Mouse (Mus musculus) intestine, embryonic 14.5 days (tissue): ENCODE results near the gene Slc25a38. TPM values are rescaled to one million over a fixed set of nuclear protein-coding genes. Genes with fewer than 3 reads are reported as not detected.
A peak's percentile ranks its signal among the peaks of the same experiment; 100 is the strongest.

Source experiments
- ATAC-seq: fragments of 200-750 bp; cut with Nextera tagmentation; replicated peaks from 2 replicates; pipeline ENCODE4 v1.8.0; 2017; ENCODE audit warnings: low read depth, moderate number of reproducible peaks, moderate TSS enrichment, moderate library complexity; ENCODE audit not compliant: low FRiP score, low TSS enrichment
- DNase-seq: peaks from one replicate; pipeline ENCODE4 v3.0.0-alpha.2; 2018; ENCODE audit warnings: low spot score
- H3K27ac ChIP-seq: fragments of 300-500 bp; sonication (generic); 2 replicates; pipeline ENCODE4 v1.5.1; 2014; ENCODE audit warnings: low read depth, mild to moderate bottlenecking, control low read depth
- H3K27me3 ChIP-seq: fragments of 300-500 bp; sonication (generic); replicated peaks from 2 replicates; pipeline ENCODE4 v1.6.1; 2014; ENCODE audit warnings: low read length, control low read depth; ENCODE audit not compliant: control insufficient read depth, insufficient read depth
- H3K36me3 ChIP-seq: fragments of 300-500 bp; sonication (generic); 2 replicates; pipeline ENCODE4 v1.6.1; 2014; ENCODE audit warnings: low read length, control low read depth; ENCODE audit not compliant: control insufficient read depth, insufficient read depth
- H3K4me1 ChIP-seq: fragments of 300-500 bp; sonication (generic); replicated peaks from 2 replicates; pipeline ENCODE4 v1.6.1; 2014; ENCODE audit warnings: low read length, control low read depth, mixed read lengths; ENCODE audit not compliant: control insufficient read depth, insufficient read depth
- H3K4me2 ChIP-seq: fragments of 300-500 bp; sonication (generic); 2 replicates; pipeline ENCODE4 v1.6.1; 2014; ENCODE audit warnings: low read length
- H3K4me3 ChIP-seq: fragments of 300-500 bp; sonication (generic); 2 replicates; pipeline ENCODE4 v1.5.1; 2014; ENCODE audit warnings: low read depth, low read length, control low read depth, mixed read lengths
- H3K9ac ChIP-seq: fragments of 300-500 bp; sonication (generic); 2 replicates; pipeline ENCODE4 v1.6.1; 2014; ENCODE audit warnings: mild to moderate bottlenecking, low read length
- H3K9me3 ChIP-seq: fragments of 300-500 bp; sonication (generic); 2 replicates; pipeline ENCODE4 v1.6.1; 2016; ENCODE audit warnings: low read length, control low read depth; ENCODE audit not compliant: control insufficient read depth
- WGBS: fragments of 180-500 bp; shearing (Covaris S2); extraction: QIAGEN DNeasy Blood & Tissue Kit; methylation state at CpG from one replicate; pipeline ENCODE4 v1.1.7; 2014; 5-methylcytosine and 5-hydroxymethylcytosine counted together
- polyA plus RNA-seq: library from polyadenylated mRNA; unstranded; fragments of >200 nt; fragmentation: Nextera tagmentation; extraction: Ambion mirVana; gene quantifications from 2 replicates; pipeline ENCODE4 v1.2.1, GENCODE M21; 2014

Slc25a38 gene
- polyA plus RNA-seq, 1 experiment from 2014 or later, result 25.8 TPM

GRCm38 (mm10) chr9:120111156-120111945 is 1.2 kb downstream of the Slc25a38 start:
- H3K36me3 ChIP-seq, result no peaks in the 10 kb centered on the region
- H3K4me3 ChIP-seq, result peak overlapping the region; percentile 58
- DNase-seq (peak; percentile 50), ATAC-seq (no peak)
- H3K27ac ChIP-seq, result peak overlapping the region; percentile 91; the same call in 1 of the 2 replicates
- no peaks in the 10 kb centered on the region for H3K27me3 ChIP-seq
- H3K4me1 ChIP-seq, result peaks cover 6% of the 10 kb centered on the region; the same call in 1 of the 2 replicates
- H3K9me3 ChIP-seq, result no peaks in the 10 kb centered on the region
- WGBS, result 75% methylated on average over 15 of the region's 15 CpGs
- H3K4me2 ChIP-seq, result peak overlapping the region; percentile 76
- peak overlapping the region; percentile 37; the same call in 1 of the 2 replicates for H3K9ac ChIP-seq

GRCm38 (mm10) chr9:120112472-120112871 is 2.3 kb downstream of the Slc25a38 start:
- DNase-seq (no peak), ATAC-seq (no peak)
- Histone ChIP-seq H3K36me3 (0 out of 2 replicates have a peak, but pooled peaks cover 2% of the 10 kb centered on the region), H3K9me3 (no peaks in the 10 kb centered on the region), H3K27ac (no peak overlapping the region), H3K4me1 (peaks cover 6% of the 10 kb centered on the region; the same call in 1 of the 2 replicates), H3K4me3 (no peak overlapping the region), H3K4me2 (no peak overlapping the region), H3K27me3 (no peaks in the 10 kb centered on the region), H3K9ac (no peak overlapping the region)
- 91% methylated on average over 6 of the region's 6 CpGs for WGBS

DNA sequence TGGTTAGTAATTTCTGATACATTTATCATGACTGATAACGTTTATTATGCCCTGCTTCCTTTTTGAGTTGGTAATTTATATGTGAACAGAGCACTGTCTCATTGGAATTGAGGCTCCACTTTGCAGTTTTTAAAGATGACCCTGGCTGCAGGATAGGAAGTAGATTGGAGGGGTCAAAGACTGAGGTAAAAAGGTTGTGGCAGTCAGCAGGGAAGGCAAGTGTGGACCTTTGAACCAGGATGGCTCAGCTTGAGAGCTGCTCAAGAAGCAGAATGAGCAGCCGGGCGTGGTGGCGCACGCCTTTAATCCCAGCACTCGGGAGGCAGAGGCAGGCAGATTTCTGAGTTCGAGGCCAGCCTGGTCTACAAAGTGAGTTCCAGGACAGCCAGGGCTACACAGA is 3.3 kb downstream of the Slc25a38 start:
- H3K4me1 ChIP-seq, result peaks cover 6% of the 10 kb centered on the region; the same call in 1 of the 2 replicates
- 93% methylated on average over 6 of the region's 7 CpGs for WGBS
- no peak for DNase-seq
- no peak overlapping the region for H3K9ac ChIP-seq
- H3K4me3 ChIP-seq, result no peak overlapping the region
- no peak overlapping the region for H3K4me2 ChIP-seq
- ATAC-seq, result no peak
- H3K27me3 ChIP-seq, result no peaks in the 10 kb centered on the region
- H3K27ac ChIP-seq, result no peak overlapping the region
- H3K36me3 ChIP-seq, result peaks cover 12% of the 10 kb centered on the region; the same call in 1 of the 2 replicates
- no peaks in the 10 kb centered on the region for H3K9me3 ChIP-seq

GRCm38 (mm10) chr9:120114051-120114788 is 4.0 kb downstream of the Slc25a38 start:
- no peak overlapping the region for H3K4me2 ChIP-seq
- H3K9me3 ChIP-seq, result no peaks in the 10 kb centered on the region
- DNase-seq, result no peak
- no peak for ATAC-seq
- peaks cover 17% of the 10 kb centered on the region for H3K36me3 ChIP-seq
- 89% methylated on average over 17 of the region's 17 CpGs for WGBS
- H3K9ac ChIP-seq, result no peak overlapping the region
- no peak overlapping the region for H3K4me3 ChIP-seq
- no peak overlapping the region for H3K27ac ChIP-seq
- H3K4me1 ChIP-seq, result peaks cover 6% of the 10 kb centered on the region; the same call in 1 of the 2 replicates
- no peaks in the 10 kb centered on the region for H3K27me3 ChIP-seq

DNA sequence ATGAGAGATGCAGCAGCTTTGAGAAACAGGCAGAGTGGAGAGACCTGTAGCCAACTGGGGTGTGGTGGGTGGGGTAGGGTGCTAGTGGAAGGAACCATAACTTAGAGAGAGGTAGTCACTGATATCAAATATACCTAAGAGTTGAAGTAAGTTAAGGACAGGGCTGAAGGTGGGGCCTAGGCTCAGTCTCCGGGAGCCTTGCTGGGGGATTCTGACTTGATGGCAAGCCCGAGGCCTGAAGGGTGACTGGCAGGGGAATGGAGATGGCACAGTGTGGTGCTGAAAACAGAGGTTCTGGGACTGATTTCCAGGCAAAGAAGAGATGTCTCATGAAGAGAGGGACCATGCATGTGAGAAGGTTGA is 4.6 kb downstream of the Slc25a38 start:
- no peak overlapping the region for H3K27ac ChIP-seq
- H3K9me3 ChIP-seq, result no peaks in the 10 kb centered on the region
- H3K4me1 ChIP-seq, result peaks cover 6% of the 10 kb centered on the region; the same call in 1 of the 2 replicates
- ATAC-seq, result no peak
- H3K4me3 ChIP-seq, result no peak overlapping the region
- peaks cover 22% of the 10 kb centered on the region for H3K36me3 ChIP-seq
- no peak for DNase-seq
- WGBS, result 91% methylated on average over 2 of the region's 2 CpGs
- H3K4me2 ChIP-seq, result no peak overlapping the region
- no peak overlapping the region for H3K9ac ChIP-seq
- H3K27me3 ChIP-seq, result no peaks in the 10 kb centered on the region

- no peak overlapping the region for H3K27ac ChIP-seq
- no peaks in the 10 kb centered on the region for H3K9me3 ChIP-seq
- H3K9ac ChIP-seq, result no peak overlapping the region
- H3K27me3 ChIP-seq, result no peaks in the 10 kb centered on the region
- DNase-seq, result no peak
- H3K4me2 ChIP-seq, result no peak overlapping the region
- ATAC-seq, result no peak
- WGBS, result 75% methylated on average over 5 of the region's 5 CpGs
- H3K36me3 ChIP-seq, result peaks cover 28% of the 10 kb centered on the region
- peaks cover 6% of the 10 kb centered on the region; the same call in 1 of the 2 replicates for H3K4me1 ChIP-seq
- H3K4me3 ChIP-seq, result no peak overlapping the region
Observed at GRCm38 (mm10) chr9:120115580-120115979, 5.4 kb downstream of the Slc25a38 start.

- no peaks in the 10 kb centered on the region for H3K9me3 ChIP-seq
- no peak overlapping the region for H3K4me3 ChIP-seq
- H3K36me3 ChIP-seq, result peaks cover 34% of the 10 kb centered on the region
- no peak overlapping the region for H3K9ac ChIP-seq
- H3K27ac ChIP-seq, result no peak overlapping the region
- DNase-seq (no peak), ATAC-seq (0 out of 2 replicates have a peak, but pooled peaks have one; percentile 38)
- H3K4me1 ChIP-seq, result peaks cover 2% of the 10 kb centered on the region; the same call in 1 of the 2 replicates
- H3K27me3 ChIP-seq, result no peaks in the 10 kb centered on the region
- H3K4me2 ChIP-seq, result no peak overlapping the region
- 86% methylated on average over 8 of the region's 8 CpGs for WGBS
Observed at GRCm38 (mm10) chr9:120116184-120116624, 6.0 kb downstream of the Slc25a38 start.

DNA sequence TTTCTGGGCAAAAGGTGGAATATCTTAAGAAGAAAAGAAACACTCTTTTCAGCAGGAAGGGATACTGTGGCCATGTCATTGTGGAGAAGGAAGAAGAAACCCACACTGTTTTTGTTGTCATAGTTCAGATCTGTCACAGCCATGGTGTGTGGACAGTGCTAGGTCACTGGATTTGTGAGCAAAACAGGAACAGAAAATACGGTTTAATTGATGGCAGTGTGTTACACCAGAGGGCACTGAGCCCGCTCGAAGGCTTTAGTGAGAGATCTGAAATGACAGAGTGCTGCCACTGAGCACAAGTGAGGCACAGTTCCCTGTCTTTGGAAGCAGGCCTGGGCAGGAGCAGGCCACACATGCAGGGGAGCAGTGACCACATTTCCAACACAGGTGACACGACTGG is 8.0 kb downstream of the Slc25a38 start:
- H3K4me2 ChIP-seq, result no peak overlapping the region
- DNase-seq (no peak), ATAC-seq (no peak)
- H3K27ac ChIP-seq, result no peak overlapping the region
- H3K36me3 ChIP-seq, result peaks cover 47% of the 10 kb centered on the region
- H3K4me1 ChIP-seq, result no peaks in the 10 kb centered on the region; the same call in 1 of the 2 replicates
- H3K4me3 ChIP-seq, result no peak overlapping the region
- no peaks in the 10 kb centered on the region for H3K9me3 ChIP-seq
- H3K27me3 ChIP-seq, result no peaks in the 10 kb centered on the region
- H3K9ac ChIP-seq, result no peak overlapping the region
- WGBS, result 92% methylated on average over 4 of the region's 4 CpGs
